Comparison of ENCODE assay signal across 25 mouse cellular contexts in genomic region chr4:149975730-149976254, GRCm38 (mm10). TPM values are rescaled to one million over a fixed set of nuclear protein-coding genes. Genes with fewer than 3 reads are reported as not detected.
DNase-seq lines count a peak whose midpoint lies in the region; ATAC-seq and TF ChIP-seq lines count a peak whose summit lies in the region.
"Had no signal": no experiment of that assay in that cellular context is flagged by ENCODE, and none has a peak within 500 bp of the region (broad histone marks: within the 10 kb centered on the region; RNA-seq: fewer than 3 reads in every experiment).

No protein-coding gene starts in this region.

- ATAC-seq in liver, postnatal 0 days = no peak
- ATAC-seq in hindbrain, embryonic 16.5 days = no peak
- ATAC-seq: forebrain, embryonic 16.5 days; midbrain, embryonic 15.5 days had no signal

- TF ChIP-seq CTCF in liver, postnatal 0 days (IDR thresholded peaks at IDR 0.05; ENCODE audit: low read depth) = no peak
- TF ChIP-seq CTCF in C2C12 (IDR thresholded peaks at IDR 0.05; ENCODE audit: control insufficient read depth, insufficient read depth, insufficient read length) = no peak

- no peak overlapping the region for H3K9ac ChIP-seq in liver, postnatal 0 days (replicated peaks)
- H3K9ac ChIP-seq in hindbrain, embryonic 16.5 days (ENCODE audit: low read depth, low read length) = no peak overlapping the region
- H3K9ac ChIP-seq: hindbrain, embryonic 14.5 days; limb, embryonic 15.5 days; midbrain, embryonic 15.5 days; neural tube, embryonic 12.5 days had no signal

- H3K9me3 ChIP-seq in liver, postnatal 0 days (ENCODE audit: low read length) = no peaks in the 10 kb centered on the region
- no peaks in the 10 kb centered on the region for H3K9me3 ChIP-seq in hindbrain, embryonic 16.5 days (ENCODE audit: control insufficient read depth, low read length)
- H3K9me3 ChIP-seq: forebrain, embryonic 10.5 days; limb, embryonic 15.5 days; megakaryocyte, embryonic 14.5 days; midbrain, embryonic 15.5 days; neural tube, embryonic 12.5 days had no signal

- WGBS in liver, postnatal 0 days (ENCODE audit: insufficient replicate concordance) = 59% methylated on average over 5 of the region's 5 CpGs
- WGBS in hindbrain, embryonic 16.5 days = 71% methylated on average over 5 of the region's 5 CpGs

- H3K4me2 ChIP-seq in liver, postnatal 0 days (ENCODE audit: low read depth, low read length) = no peak overlapping the region
- H3K4me2 ChIP-seq in hindbrain, embryonic 16.5 days (ENCODE audit: low read length) = no peak overlapping the region
- H3K4me2 ChIP-seq: hindbrain, embryonic 14.5 days; limb, embryonic 15.5 days; midbrain, embryonic 15.5 days; neural tube, embryonic 12.5 days had no signal

- H3K27me3 ChIP-seq in liver, postnatal 0 days (ENCODE audit: insufficient read depth, low read length) = no peaks in the 10 kb centered on the region
- no peaks in the 10 kb centered on the region for H3K27me3 ChIP-seq in C2C12 (ENCODE audit: control insufficient read depth, insufficient read depth, insufficient read length)
- no peaks in the 10 kb centered on the region for H3K27me3 ChIP-seq in hindbrain, embryonic 16.5 days (replicated peaks; ENCODE audit: control insufficient read depth, insufficient read depth, low read length)
- H3K27me3 ChIP-seq: limb, embryonic 15.5 days had no signal

- no peaks in the 10 kb centered on the region for H3K79me3 ChIP-seq in C2C12 (ENCODE audit: low read depth)

- H3K79me2 ChIP-seq in C2C12 (ENCODE audit: control insufficient read depth, insufficient read depth) = no peaks in the 10 kb centered on the region

- H3K4me3 ChIP-seq in liver, postnatal 0 days (ENCODE audit: low read depth, low read length) = no peak overlapping the region
- no peak overlapping the region for H3K4me3 ChIP-seq in C2C12 (ENCODE audit: insufficient read depth, poor library complexity, severe bottlenecking)
- no peak overlapping the region for H3K4me3 ChIP-seq in brown adipose tissue, adult 24 weeks (ENCODE audit: insufficient read depth, low read depth, low read length)
- H3K4me3 ChIP-seq in hindbrain, embryonic 16.5 days (ENCODE audit: low read length) = no peak overlapping the region
- H3K4me3 ChIP-seq: forebrain, embryonic 10.5 days; heart, adult 2 months; left cerebral cortex, adult 2 months; limb, embryonic 15.5 days; megakaryocyte, embryonic 14.5 days; midbrain, embryonic 15.5 days; neural tube, embryonic 12.5 days had no signal

- peaks cover 7% of the 10 kb centered on the region for H3K36me3 ChIP-seq in liver, postnatal 0 days (replicated peaks; ENCODE audit: insufficient read depth, low read length)
- H3K36me3 ChIP-seq in C2C12 (ENCODE audit: control insufficient read depth, insufficient read depth) = peaks cover 2% of the 10 kb centered on the region
- no peaks in the 10 kb centered on the region for H3K36me3 ChIP-seq in hindbrain, embryonic 16.5 days (ENCODE audit: control insufficient read depth, insufficient read depth, low read length)
- H3K36me3 ChIP-seq: forebrain, embryonic 10.5 days; limb, embryonic 15.5 days; midbrain, embryonic 15.5 days; neural tube, embryonic 12.5 days had no signal

- TF ChIP-seq EP300 in liver, postnatal 0 days (IDR thresholded peaks at IDR 0.05; ENCODE audit: low read depth) = no peak

- H3ac ChIP-seq in C2C12 (ENCODE audit: control insufficient read depth, insufficient read length, low read depth) = no peak overlapping the region

- peaks cover 13% of the 10 kb centered on the region; the same call in 1 of the 2 replicates for H3K4me1 ChIP-seq in liver, postnatal 0 days (ENCODE audit: insufficient read depth)
- peaks cover 19% of the 10 kb centered on the region for H3K4me1 ChIP-seq in brown adipose tissue, adult 24 weeks (ENCODE audit: control insufficient read depth, insufficient read depth, insufficient read length, low read length)
- peaks cover 16% of the 10 kb centered on the region for H3K4me1 ChIP-seq in hindbrain, embryonic 16.5 days (ENCODE audit: control insufficient read depth, insufficient read depth, low read depth, low read length)

- H3K27ac ChIP-seq in liver, postnatal 0 days (ENCODE audit: low read depth) = peak overlapping the region; percentile 67
- H3K27ac ChIP-seq in brown adipose tissue, adult 24 weeks (replicated peaks; ENCODE audit: low read depth, low read length) = peak overlapping the region; percentile 99
- no peak overlapping the region for H3K27ac ChIP-seq in hindbrain, embryonic 16.5 days (ENCODE audit: low read depth, low read length)
- H3K27ac ChIP-seq: forebrain, embryonic 10.5 days; heart, adult 2 months; hindbrain, embryonic 14.5 days; kidney, postnatal 0 days; left cerebral cortex, adult 2 months; limb, embryonic 15.5 days; midbrain, embryonic 15.5 days; neural tube, embryonic 12.5 days had no signal

- DNase-seq in adrenal gland, adult 2 months = peak; percentile 77
- no peak for DNase-seq in adrenal gland, postnatal 10 days
- no peak for DNase-seq in liver, postnatal 0 days
- no peak for DNase-seq in liver
- DNase-seq: cerebellum, adult 11 months; cerebellum, postnatal 14 days; gastrocnemius, postnatal 36 days; heart, adult 2 months; heart, postnatal 36 days; kidney, adult 2 months; lung, adult 18-20 months; thymus, adult 18-20 months; thymus, postnatal 4 days had no signal

TF ChIP-seq in C2C12, 6 proteins besides CTCF, POLR2A, EP300 and RAD21:
- TF ChIP-seq MYOD1 (IDR thresholded peaks at IDR 0.05; ENCODE audit: control insufficient read depth, insufficient read length, low read depth) (no peak), MAX (IDR thresholded peaks at IDR 0.05) (peak; percentile 51)

RNA-seq across cellular contexts. Expression of gene Spsb1, which starts 20.9 kb away (rescaled TPM):
- total RNA-seq in adrenal gland, adult 2 months (2021) = 10 to 100 TPM; 22.2 to 29.5 TPM
- 26.3 and 26.9 TPM in 2 replicates for polyA plus RNA-seq in adrenal gland, adult 2 months (2012; rRNA removed)
- total RNA-seq in adrenal gland, postnatal 10 days (2021) = 10 to 100 TPM; 31.6 TPM
- 1.3 and 1.7 TPM in 2 replicates for polyA plus RNA-seq in liver, postnatal 0 days (2015; fragmentation: Nextera tagmentation; extraction: Ambion mirVana)
- 3.0 TPM for polyA plus RNA-seq in C2C12 (2012; fragmentation: generic; extraction: Trizol)
- polyA plus RNA-seq in brown adipose tissue, adult 24 weeks (2012; ENCODE audit: insufficient read depth, insufficient read length, missing spikeins) = 24.3 and 32.5 TPM in 2 replicates
- polyA plus RNA-seq in hindbrain, embryonic 16.5 days (2015; fragmentation: Nextera tagmentation; extraction: Ambion mirVana) = 10.1 TPM in 2 replicates

RNA-seq across cellular contexts. Expression of gene H6pd, which starts 33.0 kb away (rescaled TPM):
- 100 to 1,000 TPM; 120 to 197 TPM for total RNA-seq in adrenal gland, adult 2 months (2021)
- 146 and 154 TPM in 2 replicates for polyA plus RNA-seq in adrenal gland, adult 2 months (2012; rRNA removed)
- 100 to 1,000 TPM; 102 to 133 TPM for total RNA-seq in adrenal gland, postnatal 10 days (2021)
- 33.0 and 36.5 TPM in 2 replicates for polyA plus RNA-seq in liver, postnatal 0 days (2015; fragmentation: Nextera tagmentation; extraction: Ambion mirVana)
- polyA plus RNA-seq in C2C12 (2012; fragmentation: generic; extraction: Trizol) = 14.9 TPM
- 66.4 and 85.8 TPM in 2 replicates for polyA plus RNA-seq in brown adipose tissue, adult 24 weeks (2012; ENCODE audit: insufficient read depth, insufficient read length, missing spikeins)
- polyA plus RNA-seq in hindbrain, embryonic 16.5 days (2015; fragmentation: Nextera tagmentation; extraction: Ambion mirVana) = 2.9 and 3.5 TPM in 2 replicates
